Mouse (Mus musculus): ENCODE results near the gene AA986860.

DNA sequence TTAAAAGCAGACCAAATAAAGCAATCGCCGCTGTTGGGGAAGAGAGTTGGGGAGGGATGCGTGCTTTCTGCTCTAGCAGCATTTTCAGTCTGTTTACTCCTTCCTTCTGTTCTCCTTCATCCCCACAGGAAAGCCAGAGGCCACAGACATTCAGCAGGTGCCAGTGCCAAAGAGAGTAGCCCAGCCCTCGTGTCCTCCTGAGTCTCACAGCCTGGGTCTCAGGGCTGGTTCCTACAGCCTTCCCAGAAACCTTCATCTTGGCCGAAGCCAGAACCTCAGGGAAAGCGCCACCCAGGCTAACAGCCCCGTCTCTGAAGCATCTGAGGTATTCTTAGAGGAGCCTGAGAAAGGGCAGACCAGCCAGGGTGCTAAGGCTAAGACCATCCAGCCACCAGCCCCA lies 10.4 kb downstream of the AA986860 start:
- no peak for TF ChIP-seq CTCF (IDR thresholded peaks at IDR 0.05; ENCODE audit: insufficient read depth, low read length)
- TF ChIP-seq POLR2A (IDR thresholded peaks at IDR 0.05; ENCODE audit: borderline replicate concordance, extremely low read depth, low read depth, low read length) = no peak
